In genomic region chr17:74601201-74601600, GRCm38 (mm10) we compare ENCODE assay signal across 17 mouse cellular contexts.
"Had no signal": no experiment of that assay in that cellular context is flagged by ENCODE, and none has a peak within 500 bp of the region (broad histone marks: within the 10 kb centered on the region; RNA-seq: fewer than 3 reads in every experiment).

No protein-coding gene starts in this region.

- H3K27ac ChIP-seq: liver, embryonic 15.5 days; lung, embryonic 15.5 days; macrophage; midbrain, embryonic 13.5 days; midbrain, embryonic 15.5 days; neural tube, embryonic 12.5 days had no signal

- DNase-seq: lung, adult 2 months; lung, postnatal 14 days; lung, postnatal 36 days; right cerebral cortex, postnatal 14 days; spleen, adult 18-20 months; thymus, adult 18-20 months; thymus, postnatal 14 days; thymus, postnatal 36 days had no signal

- H3K4me3 ChIP-seq: liver, embryonic 15.5 days; lung, embryonic 15.5 days; megakaryocyte, embryonic 14.5 days; midbrain, embryonic 13.5 days; midbrain, embryonic 15.5 days; neural tube, embryonic 12.5 days had no signal

- H3K4me1 ChIP-seq: liver, embryonic 15.5 days; lung, embryonic 15.5 days; megakaryocyte, embryonic 14.5 days; midbrain, embryonic 13.5 days; midbrain, embryonic 15.5 days; neural tube, embryonic 12.5 days had no signal

- H3K27me3 ChIP-seq: liver, embryonic 15.5 days; lung, embryonic 15.5 days; megakaryocyte, embryonic 14.5 days; midbrain, embryonic 13.5 days; midbrain, embryonic 15.5 days; neural tube, embryonic 12.5 days had no signal

- H3K9ac ChIP-seq: liver, embryonic 15.5 days; lung, embryonic 15.5 days; midbrain, embryonic 13.5 days; midbrain, embryonic 15.5 days; neural tube, embryonic 12.5 days had no signal

- H3K9me3 ChIP-seq: liver, embryonic 15.5 days; lung, embryonic 15.5 days; megakaryocyte, embryonic 14.5 days; midbrain, embryonic 13.5 days; midbrain, embryonic 15.5 days; neural tube, embryonic 12.5 days had no signal

- H3K4me2 ChIP-seq: liver, embryonic 15.5 days; lung, embryonic 15.5 days; midbrain, embryonic 11.5 days; midbrain, embryonic 13.5 days; midbrain, embryonic 15.5 days; neural tube, embryonic 12.5 days had no signal

- ATAC-seq: lung, postnatal 0 days; midbrain, embryonic 13.5 days; midbrain, embryonic 15.5 days had no signal
